Mouse (Mus musculus) forebrain, embryonic 11.5 days (tissue): ENCODE measurements around the gene Rexo1. TPM values are rescaled to one million over a fixed set of nuclear protein-coding genes. Genes with fewer than 3 reads are reported as not detected.
A peak's percentile ranks its signal among the peaks of the same experiment; 100 is the strongest.

Experiments
- ATAC-seq: fragments of 200-750 bp; cut with Nextera tagmentation; replicated peaks from 2 replicates; pipeline ENCODE4 v1.8.0; 2017; ENCODE audit warnings: moderate TSS enrichment; ENCODE audit not compliant: low FRiP score
- DNase-seq: peaks from one replicate; pipeline ENCODE4 v3.0.0-alpha.2; 2017; ENCODE audit warnings: low spot score
- H3K27ac ChIP-seq: fragments of 300-500 bp; sonication (generic); 2 replicates; pipeline ENCODE4 v1.5.1; 2014; ENCODE audit warnings: low read depth, low read length
- H3K27me3 ChIP-seq: fragments of 300-500 bp; sonication (generic); 2 replicates; pipeline ENCODE4 v1.6.1; 2014; ENCODE audit warnings: mild to moderate bottlenecking, low read length, mixed read lengths; ENCODE audit not compliant: control insufficient read depth, insufficient read depth
- H3K36me3 ChIP-seq: fragments of 300-500 bp; sonication (generic); 2 replicates; pipeline ENCODE4 v1.6.1; 2014; ENCODE audit warnings: mild to moderate bottlenecking, low read length, moderate library complexity, mixed read lengths; ENCODE audit not compliant: control insufficient read depth, insufficient read depth
- H3K4me1 ChIP-seq: fragments of 300-500 bp; sonication (generic); replicated peaks from 2 replicates; pipeline ENCODE4 v1.6.1; 2014; ENCODE audit warnings: low read length, mixed read lengths; ENCODE audit not compliant: control insufficient read depth, insufficient read depth
- H3K4me2 ChIP-seq: fragments of 300-500 bp; sonication (generic); 2 replicates; pipeline ENCODE4 v1.6.1; 2014; ENCODE audit warnings: low read depth, mild to moderate bottlenecking, low read length, moderate library complexity, mixed read lengths; ENCODE audit not compliant: severe bottlenecking
- H3K4me3 ChIP-seq: fragments of 300-500 bp; sonication (generic); 2 replicates; pipeline ENCODE4 v1.5.1; 2014; ENCODE audit warnings: low read depth, low read length
- H3K9ac ChIP-seq: fragments of 300-500 bp; sonication (generic); 2 replicates; pipeline ENCODE4 v1.6.1; 2014; ENCODE audit warnings: low read length
- H3K9me3 ChIP-seq: fragments of 300-500 bp; sonication (generic); 2 replicates; pipeline ENCODE4 v1.6.1; 2016; ENCODE audit warnings: low read length, mixed read lengths; ENCODE audit not compliant: control insufficient read depth
- WGBS: fragments of 180-500 bp; shearing (Covaris S2); extraction: QIAGEN DNeasy Blood & Tissue Kit; methylation state at CpG from one replicate; pipeline ENCODE4 v1.1.7; 2014; 5-methylcytosine and 5-hydroxymethylcytosine counted together
- polyA plus RNA-seq: library from polyadenylated mRNA; unstranded; fragments of >200 nt; fragmentation: Nextera tagmentation; extraction: Ambion mirVana; gene quantifications from 2 replicates; pipeline ENCODE4 v1.2.1, GENCODE M21; 2014

The Rexo1 gene
- polyA plus RNA-seq, 1 experiment from 2014 or later, result 37.1 TPM

- Histone ChIP-seq H3K36me3 (no peaks in the 10 kb centered on the region), H3K4me1 (peaks cover 25% of the 10 kb centered on the region), H3K9ac (peak overlapping the region; percentile 49; the same call in 1 of the 2 replicates), H3K27me3 (no peaks in the 10 kb centered on the region), H3K4me2 (no peak overlapping the region; the same call in 1 of the 2 replicates), H3K4me3 (no peak overlapping the region), H3K9me3 (no peaks in the 10 kb centered on the region), H3K27ac (peak overlapping the region; percentile 62; the same call in 1 of the 2 replicates)
- DNase-seq (no peak), ATAC-seq (no peak)
- WGBS, result 86% methylated on average over 10 of the region's 10 CpGs
Measured at GRCm38 (mm10) chr10:80570419-80570818, 9.1 kb upstream of the Rexo1 start.

GRCm38 (mm10) chr10:80569664-80570066 is 8.3 kb upstream of the Rexo1 start:
- no peak for ATAC-seq

GRCm38 (mm10) chr10:80568876-80569275 is 7.5 kb upstream of the Rexo1 start:
- Histone ChIP-seq H3K9ac (no peak overlapping the region), H3K4me1 (peaks cover 23% of the 10 kb centered on the region), H3K36me3 (no peaks in the 10 kb centered on the region), H3K9me3 (no peaks in the 10 kb centered on the region), H3K27me3 (no peaks in the 10 kb centered on the region), H3K27ac (no peak overlapping the region), H3K4me2 (no peak overlapping the region), H3K4me3 (no peak overlapping the region)
- DNase-seq (no peak), ATAC-seq (no peak)
- 95% methylated on average over 29 of the region's 29 CpGs for WGBS

More at GRCm38 (mm10) chr10:80569664-80570066, 8.3 kb upstream of the Rexo1 start:
- H3K4me1 ChIP-seq, result peaks cover 25% of the 10 kb centered on the region
- no peaks in the 10 kb centered on the region for H3K9me3 ChIP-seq
- no peak overlapping the region for H3K9ac ChIP-seq
- no peak for DNase-seq
- 34% methylated on average over 10 of the region's 10 CpGs for WGBS
- H3K36me3 ChIP-seq, result no peaks in the 10 kb centered on the region
- H3K27me3 ChIP-seq, result no peaks in the 10 kb centered on the region
- H3K4me3 ChIP-seq, result no peak overlapping the region
- peak overlapping the region; percentile 21; the same call in 1 of the 2 replicates for H3K4me2 ChIP-seq
- no peak overlapping the region for H3K27ac ChIP-seq

GRCm38 (mm10) chr10:80566375-80567092 is 5.2 kb upstream of the Rexo1 start:
- Histone ChIP-seq H3K36me3 (no peaks in the 10 kb centered on the region), H3K9ac (peak overlapping the region; percentile 7; the same call in 1 of the 2 replicates), H3K27ac (peak overlapping the region; percentile 78), H3K27me3 (no peaks in the 10 kb centered on the region), H3K9me3 (no peaks in the 10 kb centered on the region), H3K4me3 (no peak overlapping the region), H3K4me1 (peaks cover 19% of the 10 kb centered on the region), H3K4me2 (peak overlapping the region; percentile 27; the same call in 1 of the 2 replicates)
- 22% methylated on average over 17 of the region's 17 CpGs for WGBS
- ATAC-seq (peak; percentile 43), DNase-seq (peak; percentile 93)

- H3K36me3 ChIP-seq, result no peaks in the 10 kb centered on the region
- 5% methylated on average over 13 of the region's 13 CpGs for WGBS
- H3K4me3 ChIP-seq, result peak overlapping the region; percentile 98
- no peak overlapping the region for H3K27ac ChIP-seq
- no peaks in the 10 kb centered on the region for H3K27me3 ChIP-seq
- peaks cover 6% of the 10 kb centered on the region; the same call in 1 of the 2 replicates for H3K4me1 ChIP-seq
- ATAC-seq, result no peak
- peak overlapping the region; percentile 91 for H3K9ac ChIP-seq
- DNase-seq, result no peak
- no peaks in the 10 kb centered on the region for H3K9me3 ChIP-seq
- H3K4me2 ChIP-seq, result peak overlapping the region; percentile 81
Measured at GRCm38 (mm10) chr10:80560621-80561020, 739 bp downstream of the Rexo1 start.

- DNase-seq (no peak), ATAC-seq (no peak)
- no peaks in the 10 kb centered on the region for H3K9me3 ChIP-seq
- no peak overlapping the region for H3K27ac ChIP-seq
- no peak overlapping the region for H3K4me2 ChIP-seq
- H3K4me3 ChIP-seq, result no peak overlapping the region
- H3K9ac ChIP-seq, result no peak overlapping the region
- WGBS, result 91% methylated on average over 7 of the region's 7 CpGs
- H3K27me3 ChIP-seq, result no peaks in the 10 kb centered on the region
- peaks cover 6% of the 10 kb centered on the region; the same call in 1 of the 2 replicates for H3K4me1 ChIP-seq
- H3K36me3 ChIP-seq, result no peaks in the 10 kb centered on the region
Measured at GRCm38 (mm10) chr10:80559431-80559830, 1.9 kb downstream of the Rexo1 start.

- no peak overlapping the region for H3K27ac ChIP-seq
- no peak overlapping the region for H3K4me2 ChIP-seq
- H3K36me3 ChIP-seq, result no peaks in the 10 kb centered on the region
- 38% methylated on average over 5 of the region's 5 CpGs for WGBS
- no peaks in the 10 kb centered on the region for H3K27me3 ChIP-seq
- ATAC-seq, result no peak
- peaks cover 6% of the 10 kb centered on the region; the same call in 1 of the 2 replicates for H3K4me1 ChIP-seq
- H3K9me3 ChIP-seq, result no peaks in the 10 kb centered on the region
- DNase-seq, result peak; percentile 88
- no peak overlapping the region for H3K4me3 ChIP-seq
- H3K9ac ChIP-seq, result no peak overlapping the region
Measured at GRCm38 (mm10) chr10:80557346-80557965, 3.9 kb downstream of the Rexo1 start.

GRCm38 (mm10) chr10:80553997-80554396 is 7.4 kb downstream of the Rexo1 start:
- Histone ChIP-seq H3K9ac (no peak overlapping the region), H3K36me3 (peaks cover 5% of the 10 kb centered on the region; the same call in 1 of the 2 replicates), H3K27me3 (no peaks in the 10 kb centered on the region), H3K4me2 (no peak overlapping the region), H3K9me3 (no peaks in the 10 kb centered on the region), H3K4me1 (no peaks in the 10 kb centered on the region), H3K27ac (no peak overlapping the region), H3K4me3 (no peak overlapping the region)
- DNase-seq (no peak), ATAC-seq (no peak)
- 85% methylated on average over 6 of the region's 6 CpGs for WGBS
